Mouse (Mus musculus) liver, embryonic 16.5 days (tissue): Measurements from ENCODE around the gene Tmem115. TPM values are rescaled to one million over a fixed set of nuclear protein-coding genes. Genes with fewer than 3 reads are reported as not detected.

ENCODE experiments used
- ATAC-seq: fragments of 200-750 bp; cut with Nextera tagmentation; 2 replicates; pipeline ENCODE4 v1.8.0; 2017; ENCODE audit warnings: low read depth, mild to moderate bottlenecking, moderate number of reproducible peaks, moderate library complexity
- H3K27ac ChIP-seq: fragments of 300-500 bp; sonication (generic); 2 replicates; pipeline ENCODE4 v1.5.1; 2014; ENCODE audit warnings: mild to moderate bottlenecking, low read length
- H3K27me3 ChIP-seq: fragments of 300-500 bp; sonication (generic); 2 replicates; pipeline ENCODE4 v1.6.1; 2014; ENCODE audit warnings: low read depth, low read length, mixed read lengths; ENCODE audit not compliant: control insufficient read depth, insufficient read depth
- H3K36me3 ChIP-seq: fragments of 300-500 bp; sonication (generic); 2 replicates; pipeline ENCODE4 v1.6.1; 2014; ENCODE audit warnings: mild to moderate bottlenecking; ENCODE audit not compliant: control insufficient read depth, insufficient read depth
- H3K4me1 ChIP-seq: fragments of 300-500 bp; sonication (generic); 2 replicates; pipeline ENCODE4 v1.6.1; 2014; ENCODE audit warnings: low read depth, low read length, mixed read lengths; ENCODE audit not compliant: control insufficient read depth
- H3K4me2 ChIP-seq: fragments of 300-500 bp; sonication (generic); 2 replicates; pipeline ENCODE4 v1.6.1; 2014; ENCODE audit warnings: low read depth, low read length, mixed read lengths
- H3K4me3 ChIP-seq: fragments of 300-500 bp; sonication (generic); 2 replicates; pipeline ENCODE4 v1.5.1; 2014; ENCODE audit warnings: low read depth, mild to moderate bottlenecking, low read length
- H3K9ac ChIP-seq: fragments of 300-500 bp; sonication (generic); 2 replicates; pipeline ENCODE4 v1.6.1; 2014; ENCODE audit warnings: low read depth, low read length
- H3K9me3 ChIP-seq: fragments of 300-500 bp; sonication (generic); replicated peaks from 2 replicates; pipeline ENCODE4 v1.6.1; 2016; ENCODE audit warnings: low read length; ENCODE audit not compliant: control insufficient read depth
- WGBS: fragments of 180-500 bp; shearing (Covaris S2); extraction: QIAGEN DNeasy Blood & Tissue Kit; methylation state at CpG from one replicate; pipeline ENCODE4 v1.1.7; 2014; ENCODE audit not compliant: insufficient replicate concordance; 5-methylcytosine and 5-hydroxymethylcytosine counted together
- polyA plus RNA-seq: library from polyadenylated mRNA; unstranded; fragments of >200 nt; fragmentation: Nextera tagmentation; extraction: Ambion mirVana; gene quantifications from 2 replicates; pipeline ENCODE4 v1.2.1, GENCODE M21; 2015

The Tmem115 gene
- polyA plus RNA-seq, 1 experiment from 2014 or later: 14.3 TPM

DNA sequence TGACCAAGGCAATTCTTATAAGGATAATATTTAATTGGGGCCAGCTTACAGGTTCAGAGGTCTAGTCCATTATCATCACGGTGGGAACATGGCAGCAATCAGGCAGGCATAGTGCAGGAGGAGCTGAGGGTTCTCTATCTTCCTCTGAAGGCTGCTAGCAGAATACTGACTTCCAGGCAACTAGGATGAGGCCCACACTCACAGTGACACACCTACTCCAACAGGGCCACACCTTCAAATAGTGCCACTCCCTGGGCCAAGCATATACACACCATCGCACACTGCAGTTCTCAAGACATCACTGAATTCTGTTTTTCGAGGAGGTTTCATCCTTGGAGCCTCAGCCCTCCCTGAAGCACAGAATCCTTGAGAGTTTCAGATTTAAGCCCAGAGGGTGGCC, 37.4 kb upstream of the Tmem115 start:
- Histone ChIP-seq H3K27ac (no peak overlapping the region), H3K4me2 (peak overlapping the region; percentile 21; the same call in 1 of the 2 replicates), H3K4me1 (peaks cover 18% of the 10 kb centered on the region), H3K9me3 (no peaks in the 10 kb centered on the region), H3K36me3 (no peaks in the 10 kb centered on the region), H3K4me3 (no peak overlapping the region), H3K9ac (no peak overlapping the region), H3K27me3 (no peaks in the 10 kb centered on the region)
- 37% methylated on average over 3 of the region's 3 CpGs for WGBS
- ATAC-seq: peak; percentile 68

DNA sequence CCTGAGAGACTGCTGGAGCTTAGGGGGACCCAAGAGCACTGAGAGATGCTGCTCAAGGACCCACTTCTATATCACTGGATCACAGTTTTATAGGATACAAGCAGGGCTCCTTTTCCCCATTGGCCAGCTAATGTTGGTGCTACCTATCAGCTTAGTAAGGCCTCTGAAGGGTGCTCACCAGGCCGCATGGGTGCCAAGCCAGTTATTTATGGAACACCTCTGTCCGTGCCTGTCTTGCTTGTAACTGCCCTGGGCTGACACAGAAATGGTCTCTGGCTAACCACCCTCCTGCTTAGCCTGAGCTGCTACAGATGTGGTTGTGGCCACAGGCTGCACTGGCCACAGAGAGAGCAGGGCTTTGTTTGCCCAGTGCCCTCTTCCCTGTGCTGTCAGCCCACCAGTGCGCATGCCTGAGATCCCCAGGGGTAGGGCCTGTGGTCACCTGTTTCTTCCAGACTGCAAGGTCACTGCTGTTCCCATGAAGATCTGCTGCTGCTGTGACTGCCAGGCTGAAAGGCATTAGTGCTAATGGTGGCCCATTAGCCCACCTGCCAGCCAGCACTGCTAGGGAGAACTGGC, 32.9 kb upstream of the Tmem115 start:
- 66% methylated on average over 3 of the region's 3 CpGs for WGBS
- no peak overlapping the region for H3K27ac ChIP-seq
- no peaks in the 10 kb centered on the region for H3K9me3 ChIP-seq
- H3K4me2 ChIP-seq: no peak overlapping the region
- H3K9ac ChIP-seq: no peak overlapping the region
- peaks cover 13% of the 10 kb centered on the region for H3K4me1 ChIP-seq
- H3K27me3 ChIP-seq: no peaks in the 10 kb centered on the region
- H3K36me3 ChIP-seq: no peaks in the 10 kb centered on the region
- H3K4me3 ChIP-seq: no peak overlapping the region
- ATAC-seq: no peak

DNA sequence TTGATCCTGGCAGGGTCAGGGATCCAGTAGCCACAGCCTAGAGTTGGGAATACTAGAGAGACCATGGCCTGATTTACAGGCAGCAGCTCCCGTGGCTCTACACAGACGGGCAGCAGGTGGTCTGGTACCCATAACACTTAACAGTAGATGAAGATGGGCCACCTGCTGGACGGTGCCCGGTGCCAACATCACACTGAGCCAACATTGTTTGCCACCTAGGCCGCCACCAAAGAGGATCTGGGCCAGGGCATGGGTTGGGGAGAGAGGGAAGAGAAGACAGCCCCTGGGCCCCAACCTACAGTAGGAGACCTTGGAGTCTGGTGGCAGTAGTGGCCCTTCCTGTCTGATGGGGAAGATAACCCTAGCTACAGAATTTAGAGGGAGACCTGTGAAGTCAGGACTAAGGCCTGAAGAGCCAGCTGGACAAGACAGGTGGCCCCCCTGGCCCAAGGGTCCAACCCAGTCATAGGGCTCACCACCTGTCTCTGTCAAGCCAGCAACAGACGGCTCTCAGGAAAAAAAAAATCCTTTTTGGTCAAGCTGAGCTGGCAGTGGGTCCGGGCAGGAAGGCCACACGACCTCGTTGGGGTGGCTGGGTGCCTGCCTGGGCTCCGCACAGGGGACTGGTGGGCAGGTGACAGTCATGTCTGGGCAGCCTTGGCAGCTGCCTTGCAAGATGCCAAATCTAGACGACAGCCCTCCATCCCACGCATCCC, 31.5 kb upstream of the Tmem115 start:
- H3K27me3 ChIP-seq: no peaks in the 10 kb centered on the region; the same call in 1 of the 2 replicates
- no peaks in the 10 kb centered on the region for H3K4me1 ChIP-seq
- H3K4me2 ChIP-seq: no peak overlapping the region
- no peak overlapping the region for H3K27ac ChIP-seq
- no peak for ATAC-seq
- H3K9ac ChIP-seq: no peak overlapping the region
- no peaks in the 10 kb centered on the region for H3K36me3 ChIP-seq
- no peaks in the 10 kb centered on the region for H3K9me3 ChIP-seq
- 68% methylated on average over 12 of the region's 12 CpGs for WGBS
- no peak overlapping the region for H3K4me3 ChIP-seq

DNA sequence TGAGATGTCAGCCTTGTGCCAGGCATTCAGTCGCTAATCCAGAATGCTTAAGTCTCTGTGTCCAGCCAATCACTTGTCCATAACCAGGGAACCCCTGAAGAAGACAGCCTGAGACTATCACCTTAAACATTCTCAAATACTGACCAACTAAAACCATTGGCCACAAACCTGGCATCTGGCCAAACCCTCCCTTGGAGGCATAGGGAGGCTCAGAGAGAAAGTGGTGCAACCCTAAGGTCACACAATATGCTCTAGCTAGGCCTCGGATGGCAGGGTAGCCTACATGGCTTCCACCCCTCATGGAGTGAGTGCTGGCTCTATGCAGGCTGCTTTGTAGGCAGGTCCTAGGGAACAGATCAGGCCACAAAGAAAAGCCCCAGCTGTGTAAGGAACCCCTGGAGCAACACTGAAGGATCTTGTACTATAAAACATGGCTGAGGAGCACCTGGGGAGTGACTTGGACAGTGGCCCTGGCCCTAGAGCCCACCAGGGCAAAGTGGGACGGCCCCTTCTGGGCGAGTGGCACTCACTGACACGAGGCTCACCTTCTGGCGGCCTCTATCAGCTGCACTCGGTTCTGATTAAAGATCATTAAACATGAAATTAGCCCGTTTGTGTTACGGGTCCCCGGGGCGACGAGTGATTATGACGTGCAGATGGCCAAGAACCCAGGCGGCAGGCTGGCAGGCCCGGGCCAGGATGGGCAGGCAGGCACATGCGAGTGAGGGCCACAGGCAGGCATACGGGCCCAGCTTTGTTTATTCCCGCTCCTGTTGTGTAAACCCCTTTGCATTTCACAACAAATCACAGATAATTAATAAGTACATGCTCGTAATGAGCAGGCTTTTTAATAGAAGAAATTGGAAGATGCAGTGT, 28.8 kb upstream of the Tmem115 start:
- H3K4me2 ChIP-seq: no peak overlapping the region
- no peak for ATAC-seq

DNA sequence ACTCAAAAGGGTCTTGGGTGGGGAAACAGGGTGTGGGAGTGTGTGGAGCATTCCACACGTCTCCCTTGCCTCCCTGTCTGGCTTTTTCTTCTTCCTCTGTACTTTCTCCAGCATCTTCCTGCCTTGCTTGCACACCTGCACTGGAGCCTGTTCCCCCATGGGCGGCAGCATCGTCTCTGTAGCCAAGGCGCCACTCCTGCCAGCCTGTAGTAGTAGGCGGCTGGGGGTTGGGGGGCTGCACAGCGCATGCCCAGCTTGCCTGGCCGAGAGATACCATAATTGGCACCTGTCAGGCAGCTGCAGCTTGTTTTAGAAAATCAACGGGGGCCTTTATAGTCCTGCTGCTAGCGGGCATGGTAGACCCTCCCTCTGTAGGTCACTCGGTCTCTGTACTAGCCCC, 25.5 kb upstream of the Tmem115 start:
- H3K27me3 ChIP-seq: no peaks in the 10 kb centered on the region; the same call in 1 of the 2 replicates
- 45% methylated on average over 10 of the region's 10 CpGs for WGBS
- no peaks in the 10 kb centered on the region for H3K36me3 ChIP-seq
- H3K4me3 ChIP-seq: no peak overlapping the region
- no peak overlapping the region for H3K27ac ChIP-seq
- H3K4me1 ChIP-seq: no peaks in the 10 kb centered on the region
- H3K9ac ChIP-seq: no peak overlapping the region
- no peaks in the 10 kb centered on the region for H3K9me3 ChIP-seq
- no peak overlapping the region for H3K4me2 ChIP-seq
- ATAC-seq: no peak

More for the DNA sequence above, 28.8 kb upstream of the Tmem115 start:
- Histone ChIP-seq H3K9ac (no peak overlapping the region), H3K27me3 (no peaks in the 10 kb centered on the region; the same call in 1 of the 2 replicates), H3K4me1 (no peaks in the 10 kb centered on the region), H3K9me3 (no peaks in the 10 kb centered on the region), H3K4me3 (no peak overlapping the region), H3K36me3 (no peaks in the 10 kb centered on the region), H3K27ac (no peak overlapping the region)
- WGBS: 65% methylated on average over 19 of the region's 19 CpGs

DNA sequence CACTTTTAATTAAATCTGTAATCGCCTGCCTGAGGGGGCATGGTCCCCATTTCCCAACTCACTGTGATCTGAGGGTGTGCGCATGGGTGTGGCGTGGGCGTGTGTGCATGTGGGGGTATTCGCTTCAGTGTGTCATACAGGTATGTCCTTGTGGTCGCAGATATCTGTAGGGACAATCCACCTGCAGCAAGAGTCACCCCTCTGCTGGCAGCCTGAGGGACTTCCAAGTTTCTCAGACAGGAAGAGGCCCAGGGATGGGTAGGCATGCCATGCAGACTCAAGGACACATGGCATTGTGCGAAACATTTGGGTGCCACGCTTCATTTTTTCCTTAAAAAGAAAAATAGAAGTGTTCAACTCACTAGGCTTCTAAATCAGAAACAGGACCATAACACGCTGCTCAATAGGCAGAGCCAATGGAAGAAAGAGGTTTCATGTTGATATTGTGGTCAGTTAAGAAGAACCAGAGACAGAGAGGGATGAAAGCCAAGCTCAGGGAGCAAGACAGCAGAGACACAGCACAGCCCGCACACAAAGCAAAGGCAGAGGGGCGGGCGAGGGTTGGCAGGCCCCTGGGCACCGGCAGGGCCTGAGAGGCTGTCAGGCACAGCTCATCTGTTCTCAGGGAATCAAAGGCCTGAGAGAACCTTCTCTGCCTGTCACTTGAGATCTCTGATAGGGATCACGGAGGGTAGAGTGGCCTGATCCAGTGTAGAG, 23.2 kb upstream of the Tmem115 start:
- Histone ChIP-seq H3K9me3 (no peaks in the 10 kb centered on the region), H3K4me1 (no peaks in the 10 kb centered on the region), H3K9ac (no peak overlapping the region), H3K4me2 (no peak overlapping the region), H3K27me3 (no peaks in the 10 kb centered on the region; the same call in 1 of the 2 replicates), H3K27ac (no peak overlapping the region), H3K4me3 (no peak overlapping the region), H3K36me3 (no peaks in the 10 kb centered on the region)
- no peak for ATAC-seq
- WGBS: 66% methylated on average over 14 of the region's 14 CpGs

DNA sequence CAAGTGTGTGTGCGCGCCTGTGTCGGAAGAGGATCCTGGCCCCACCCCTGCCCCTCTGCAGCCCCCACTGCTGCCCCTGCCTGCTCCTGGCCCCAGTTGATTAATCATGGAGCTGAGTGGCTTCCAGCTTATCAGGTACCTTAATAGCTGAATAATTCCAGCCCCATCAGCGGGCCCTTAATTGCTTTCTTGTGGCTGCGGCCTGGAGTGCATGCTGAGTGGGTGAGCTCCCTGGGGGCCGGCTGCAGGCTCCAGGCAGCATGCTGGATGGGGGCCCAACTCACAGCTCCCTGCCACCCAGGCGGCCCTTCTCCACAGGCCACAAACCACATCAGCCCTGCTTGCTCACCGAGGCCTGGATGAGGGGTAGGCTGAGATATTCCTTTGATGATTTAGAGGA, 22.3 kb upstream of the Tmem115 start:
- H3K9me3 ChIP-seq: no peaks in the 10 kb centered on the region
- 67% methylated on average over 8 of the region's 8 CpGs for WGBS
- H3K27ac ChIP-seq: no peak overlapping the region
- no peak for ATAC-seq
- H3K4me3 ChIP-seq: no peak overlapping the region
- H3K27me3 ChIP-seq: no peaks in the 10 kb centered on the region; the same call in 1 of the 2 replicates
- H3K36me3 ChIP-seq: no peaks in the 10 kb centered on the region
- H3K4me2 ChIP-seq: no peak overlapping the region
- no peaks in the 10 kb centered on the region for H3K4me1 ChIP-seq
- H3K9ac ChIP-seq: no peak overlapping the region

DNA sequence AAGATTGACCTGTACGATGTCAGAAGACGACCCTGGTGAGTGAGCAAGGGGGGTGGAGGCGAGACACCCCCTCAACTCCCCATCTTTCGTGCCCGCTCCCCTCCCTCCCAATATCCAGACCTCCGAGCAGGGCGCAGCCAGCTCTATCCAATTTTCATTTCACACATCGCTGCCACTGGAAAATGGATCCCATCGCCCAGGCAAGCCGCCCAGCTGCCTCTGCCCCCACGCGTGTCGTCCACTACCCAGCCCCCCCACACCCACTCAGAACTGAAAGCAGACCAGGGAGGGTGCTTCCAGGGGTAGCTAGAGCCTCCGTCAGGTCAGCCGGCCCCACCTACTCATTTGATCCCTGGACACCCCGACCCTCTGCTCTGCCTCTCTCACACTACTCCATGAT, 21.4 kb upstream of the Tmem115 start:
- H3K9ac ChIP-seq: no peak overlapping the region
- no peak overlapping the region for H3K4me3 ChIP-seq
- H3K4me2 ChIP-seq: no peak overlapping the region
- no peak for ATAC-seq
- H3K27ac ChIP-seq: no peak overlapping the region
- no peaks in the 10 kb centered on the region for H3K36me3 ChIP-seq
- no peaks in the 10 kb centered on the region for H3K9me3 ChIP-seq
- WGBS: 73% methylated on average over 16 of the region's 16 CpGs
- no peaks in the 10 kb centered on the region; the same call in 1 of the 2 replicates for H3K27me3 ChIP-seq
- H3K4me1 ChIP-seq: no peaks in the 10 kb centered on the region
